Mouse (Mus musculus) heart, postnatal 14 days (tissue): ENCODE data around the gene Gaa. TPM values are rescaled to one million over a fixed set of nuclear protein-coding genes. Genes with fewer than 3 reads are reported as not detected.
A peak's percentile ranks its signal among the peaks of the same experiment; 100 is the strongest.
"Not testable (repeated sequence)": the region's sequence is repeated elsewhere in the genome, so short reads cannot be mapped to it uniquely, and the experiment has no call there.

Experiments
- DNase-seq, 2 experiments: peaks; one replicate each; pipeline ENCODE4 v3.0.0; 2021 to 2022
- intact Hi-C: fragments of 180-260 bp; cut with DNase I; formaldehyde crosslinking; loops from one replicate; pipeline ENCODE4 v1.15.1; 2025
- total RNA-seq, 2 experiments: library from RNA; stranded (reverse); gene quantifications; 2 replicates each; pipeline ENCODE4 v1.2.3; 2021

The Gaa gene
- total RNA-seq, 2 experiments from 2014 or later = 53.1 to 56.0 TPM

DNA sequence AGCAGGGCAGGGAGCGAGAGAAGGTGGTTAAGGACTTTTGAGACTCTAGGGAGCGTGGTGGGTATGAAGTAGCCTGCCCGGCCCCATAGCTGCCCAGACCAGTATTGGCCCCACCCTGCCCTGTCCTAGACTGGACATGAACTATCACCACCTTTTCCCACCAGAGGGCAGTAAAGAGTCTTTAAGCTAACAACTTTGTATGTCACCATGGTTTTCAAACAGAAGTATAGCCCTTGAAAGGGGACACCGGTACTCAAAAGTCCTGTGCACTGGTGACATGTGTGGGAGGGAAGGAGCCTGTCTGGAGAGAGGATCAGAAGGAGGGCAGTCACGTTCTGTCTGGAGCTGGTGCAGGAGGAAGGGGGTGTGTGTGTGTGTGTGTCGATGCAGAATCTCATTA is 18.7 kb upstream of the Gaa start:
- intact Hi-C loops = loop anchor here (2.0 kb wide), 1 partner anchor 42 kb away; no protein-coding TSS in a partner anchor
- DNase-seq = peak; percentile 54 to 84

GRCm38 (mm10) chr11:119250998-119251397 is 16.7 kb upstream of the Gaa start:
- DNase-seq = no peak

GRCm38 (mm10) chr11:119252854-119253541 is 14.7 kb upstream of the Gaa start:
- intact Hi-C loops = no loop called here
- peak; percentile 36 to 56 for DNase-seq

More at GRCm38 (mm10) chr11:119250998-119251397, 16.7 kb upstream of the Gaa start:
- intact Hi-C loops = no loop called here

- DNase-seq, intact Hi-C loops: not testable (repeated sequence)
Observed at GRCm38 (mm10) chr11:119256557-119256956, 11.1 kb upstream of the Gaa start.

DNA sequence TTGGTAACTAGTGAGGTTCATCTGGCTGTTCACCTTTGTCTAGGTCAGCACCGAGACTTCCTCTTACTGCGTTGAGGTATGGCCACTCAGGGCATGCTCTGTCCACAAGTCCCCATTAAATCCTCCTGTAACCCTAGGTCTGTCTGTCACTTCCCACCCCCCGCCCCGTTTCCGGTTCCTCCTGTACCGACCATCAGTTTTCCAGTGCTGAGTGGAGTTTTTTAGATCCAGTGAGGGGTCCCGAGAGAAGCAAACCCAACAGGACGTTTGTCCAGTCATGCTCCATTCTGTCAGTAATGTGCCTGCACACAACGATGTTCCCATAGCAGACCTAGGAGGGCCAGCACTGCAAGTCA is 9.5 kb upstream of the Gaa start:
- DNase-seq = no peak
- intact Hi-C loops = no loop called here

GRCm38 (mm10) chr11:119258572-119259322 is 8.9 kb upstream of the Gaa start:
- intact Hi-C loops = no loop called here

DNA sequence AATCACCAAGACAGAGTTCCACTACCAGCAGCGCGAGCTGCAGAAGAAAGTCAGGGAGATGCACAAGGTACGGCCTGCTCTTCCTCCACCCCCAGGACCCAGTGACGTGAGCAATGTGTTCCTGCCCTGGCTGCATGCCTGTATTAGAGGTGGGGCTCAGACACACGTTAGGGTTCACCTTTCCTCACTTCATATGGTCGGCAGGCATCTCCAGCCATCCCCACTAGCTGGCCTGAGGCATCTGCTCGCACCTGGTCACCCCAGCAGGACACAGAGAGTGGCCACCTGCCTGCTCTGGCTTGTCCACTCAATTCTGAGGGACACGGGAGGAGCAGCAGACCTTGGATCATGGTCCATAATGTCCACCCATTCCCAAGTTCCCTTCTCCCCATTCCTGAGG is 7.7 kb upstream of the Gaa start:
- DNase-seq = no peak

More at GRCm38 (mm10) chr11:119258572-119259322, 8.9 kb upstream of the Gaa start:
- peak; percentile 63 to 66 for DNase-seq

GRCm38 (mm10) chr11:119264413-119264812 is 3.3 kb upstream of the Gaa start:
- intact Hi-C loops = no loop called here
- DNase-seq = no peak

More for the DNA sequence above, 7.7 kb upstream of the Gaa start:
- intact Hi-C loops = no loop called here

- DNase-seq = no peak
Observed at GRCm38 (mm10) chr11:119265811-119266210, 1.9 kb upstream of the Gaa start.

GRCm38 (mm10) chr11:119267241-119267674 is 429 bp upstream of the Gaa start:
- intact Hi-C loops = no loop called here
- peak; percentile 37 to 51 for DNase-seq

More at GRCm38 (mm10) chr11:119265811-119266210, 1.9 kb upstream of the Gaa start:
- intact Hi-C loops = no loop called here

GRCm38 (mm10) chr11:119268557-119269195 is 989 bp downstream of the Gaa start:
- DNase-seq = no peak
- intact Hi-C loops = no loop called here

DNA sequence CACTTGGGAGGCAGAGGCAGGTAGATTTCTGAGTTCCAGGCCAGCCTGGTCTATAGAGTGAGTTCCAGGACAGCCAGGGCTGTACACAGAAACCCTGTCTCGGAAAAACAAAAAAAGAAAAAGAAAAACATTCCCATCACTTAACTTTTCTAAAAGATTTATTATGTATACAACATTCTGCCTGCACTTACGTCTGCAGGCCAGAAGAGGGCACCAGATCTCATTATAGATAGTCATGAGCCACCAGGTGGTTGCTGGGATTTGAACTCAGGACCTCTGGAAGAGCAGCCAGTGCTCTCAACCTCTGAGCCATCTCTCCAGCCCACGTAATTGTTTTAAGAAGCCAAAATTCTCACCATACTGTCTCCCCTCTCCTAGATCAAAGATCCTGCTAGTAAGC is 4.8 kb downstream of the Gaa start:
- DNase-seq, intact Hi-C loops: not testable (repeated sequence)

- DNase-seq = no peak
- intact Hi-C loops = no loop called here
Observed at GRCm38 (mm10) chr11:119273186-119273930, 5.7 kb downstream of the Gaa start.

DNA sequence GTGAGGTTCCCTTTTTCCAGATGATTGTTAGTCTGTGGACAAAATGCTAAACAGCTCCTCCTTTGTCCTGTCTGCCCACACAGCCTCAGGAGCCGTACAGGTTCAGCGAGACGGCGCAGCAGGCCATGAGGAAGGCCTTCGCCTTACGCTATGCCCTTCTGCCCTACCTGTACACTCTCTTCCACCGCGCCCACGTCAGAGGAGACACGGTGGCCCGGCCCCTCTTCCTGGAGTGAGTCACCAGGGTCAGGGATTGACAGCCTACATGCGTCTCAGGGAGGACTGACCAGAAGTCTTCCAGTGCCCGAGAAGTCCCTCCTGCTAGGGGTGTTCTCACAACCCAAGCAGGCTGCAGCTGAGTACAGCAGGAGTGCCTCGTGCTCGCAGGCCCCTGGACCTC is 13.3 kb downstream of the Gaa start:
- no peak for DNase-seq
- intact Hi-C loops = no loop called here

- DNase-seq = peak in 1 of 2 experiments; percentile 27
- intact Hi-C loops = no loop called here
Observed at GRCm38 (mm10) chr11:119285791-119286527, 18.3 kb downstream of the Gaa start.

DNA sequence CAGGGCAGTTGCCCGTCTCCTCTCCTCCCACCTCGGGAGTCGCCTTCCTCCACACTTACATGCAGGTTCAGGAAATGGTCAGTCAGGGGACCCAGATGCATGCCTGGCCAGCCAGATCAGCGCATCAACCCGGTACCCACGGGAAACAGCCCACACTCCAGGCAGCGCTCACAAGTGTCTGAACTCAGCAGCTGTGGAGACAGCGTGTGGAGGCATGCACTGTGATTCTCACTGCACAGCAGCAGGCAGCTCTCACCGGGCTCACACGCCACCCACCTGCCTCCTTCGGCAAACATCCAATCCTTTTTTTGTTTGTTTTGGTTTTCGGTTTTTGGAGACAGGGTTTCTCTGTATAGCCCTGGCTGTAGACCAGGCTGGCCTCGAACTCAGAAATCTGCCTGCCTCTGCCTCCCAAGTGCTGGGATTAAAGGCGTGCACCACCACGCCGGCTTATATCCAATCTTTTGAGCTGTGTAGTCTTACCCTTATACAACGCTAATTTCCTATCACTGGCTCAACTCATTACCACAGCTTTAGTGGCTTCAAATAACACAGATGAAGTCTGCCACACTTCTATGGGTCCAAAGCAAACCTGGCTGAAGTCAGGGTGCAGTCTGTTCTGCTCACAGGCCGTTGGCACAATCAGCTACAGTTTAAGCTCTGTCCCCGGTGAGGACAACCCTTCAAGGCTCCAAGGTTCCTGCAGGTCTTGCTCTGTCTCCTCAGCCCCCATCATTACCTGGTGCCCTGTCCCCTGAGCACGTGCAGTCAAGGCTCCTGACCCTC is 19.7 kb downstream of the Gaa start:
- intact Hi-C loops = no loop called here

DNA sequence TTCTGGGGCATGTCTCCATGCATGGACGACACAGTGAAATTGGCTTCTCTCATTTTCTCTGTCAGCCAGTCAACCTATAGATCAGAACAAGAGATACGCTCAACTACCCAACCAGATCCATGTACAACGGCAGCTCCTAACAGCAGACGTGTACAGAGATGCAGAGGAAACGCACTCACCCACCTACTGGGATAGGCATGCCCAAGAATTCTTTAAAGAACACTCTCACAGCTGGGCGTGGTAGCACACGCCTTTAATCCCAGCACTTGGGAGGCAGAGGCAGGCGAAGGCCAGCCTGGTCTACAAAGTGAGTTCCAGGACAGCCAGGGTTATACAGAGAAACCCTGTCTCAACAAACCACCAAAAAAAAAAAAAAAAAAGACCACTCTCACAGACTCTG is 25.2 kb downstream of the Gaa start:
- intact Hi-C loops = not testable (repeated sequence)

More for the DNA sequence above, 19.7 kb downstream of the Gaa start:
- DNase-seq = no peak

DNA sequence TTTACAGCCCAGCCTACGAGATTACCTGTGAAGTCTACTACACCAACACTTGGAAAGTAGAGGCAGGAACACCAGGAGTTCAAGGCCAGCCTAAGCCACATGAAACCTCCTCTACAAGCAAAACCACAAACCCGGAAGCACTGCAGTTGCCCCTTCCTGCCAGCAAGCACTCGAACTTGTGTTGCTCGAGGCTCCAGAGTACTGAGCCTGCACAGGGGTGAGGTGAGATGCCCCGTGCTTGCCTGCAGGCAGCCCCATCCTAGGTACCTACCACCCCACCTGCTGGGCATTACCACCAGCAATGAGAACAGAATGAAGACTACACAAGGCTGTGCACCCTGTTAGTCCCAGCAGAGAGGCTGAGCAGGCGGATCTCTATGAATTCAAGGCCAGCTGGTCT is 30.3 kb downstream of the Gaa start:
- no peak for DNase-seq
- intact Hi-C loops = no loop called here

More for the DNA sequence above, 25.2 kb downstream of the Gaa start:
- not testable (repeated sequence) for DNase-seq

DNA sequence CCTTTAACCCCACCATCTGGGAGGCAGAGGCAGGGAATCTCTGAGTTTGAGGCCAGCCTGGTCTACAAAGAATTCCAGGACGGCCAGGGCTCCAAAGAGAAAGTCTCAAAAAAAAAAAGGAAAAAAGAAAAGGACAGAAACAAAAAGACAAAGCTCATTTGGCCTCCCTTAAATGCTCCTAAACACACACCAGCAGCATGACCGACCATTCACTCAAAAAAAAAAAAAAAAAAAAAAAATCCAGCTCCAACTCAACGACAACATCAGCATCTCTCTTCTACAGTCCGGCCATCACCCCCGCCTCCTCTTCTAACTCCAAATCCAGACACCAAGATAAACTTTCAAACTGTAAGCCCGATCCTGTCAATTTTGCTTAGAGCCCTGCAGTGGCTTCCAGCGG is 31.2 kb downstream of the Gaa start:
- intact Hi-C loops = no loop called here
- no peak for DNase-seq
